Mouse (Mus musculus) forebrain, embryonic 16.5 days (tissue): ENCODE measurements around the gene Azi2. TPM values are rescaled to one million over a fixed set of nuclear protein-coding genes. Genes with fewer than 3 reads are reported as not detected.

Source experiments
- ATAC-seq: fragments of 200-750 bp; cut with Nextera tagmentation; 2 replicates; pipeline ENCODE4 v1.8.0; 2017; ENCODE audit warnings: mild to moderate bottlenecking, moderate library complexity
- H3K27ac ChIP-seq: fragments of 300-500 bp; sonication (generic); 2 replicates; pipeline ENCODE4 v1.5.1; 2014; ENCODE audit warnings: low read length, control low read depth
- H3K27me3 ChIP-seq: fragments of 300-500 bp; sonication (generic); replicated peaks from 2 replicates; pipeline ENCODE4 v1.6.1; 2014; ENCODE audit warnings: low read length; ENCODE audit not compliant: control insufficient read depth, insufficient read depth
- H3K36me3 ChIP-seq: fragments of 300-500 bp; sonication (generic); 2 replicates; pipeline ENCODE4 v1.6.1; 2014; ENCODE audit not compliant: control insufficient read depth, insufficient read depth
- H3K4me1 ChIP-seq: fragments of 300-500 bp; sonication (generic); replicated peaks from 2 replicates; pipeline ENCODE4 v1.6.1; 2014; ENCODE audit warnings: low read length; ENCODE audit not compliant: control insufficient read depth, insufficient read depth
- H3K4me2 ChIP-seq: fragments of 300-500 bp; sonication (generic); 2 replicates; pipeline ENCODE4 v1.6.1; 2014; ENCODE audit warnings: mild to moderate bottlenecking, low read length, control low read depth
- H3K4me3 ChIP-seq: fragments of 300-500 bp; sonication (generic); replicated peaks from 2 replicates; pipeline ENCODE4 v1.5.1; 2014; ENCODE audit warnings: mild to moderate bottlenecking, low read length, control low read depth
- H3K9ac ChIP-seq: fragments of 300-500 bp; sonication (generic); replicated peaks from 2 replicates; pipeline ENCODE4 v1.6.1; 2014; ENCODE audit warnings: low read depth, low read length, control low read depth
- H3K9me3 ChIP-seq: fragments of 300-500 bp; sonication (generic); 2 replicates; pipeline ENCODE4 v1.6.1; 2016; ENCODE audit warnings: low read length; ENCODE audit not compliant: control insufficient read depth
- WGBS: fragments of 180-500 bp; shearing (Covaris S2); extraction: QIAGEN DNeasy Blood & Tissue Kit; methylation state at CpG from one replicate; pipeline ENCODE4 v1.1.7; 2014; 5-methylcytosine and 5-hydroxymethylcytosine counted together
- microRNA-seq: library from miRNA; unstranded; fragments of <30 nt; microRNA quantifications from one replicate; pipeline ENCODE4, GENCODE M21; 2017
- polyA plus RNA-seq: library from polyadenylated mRNA; unstranded; fragments of >200 nt; fragmentation: Nextera tagmentation; extraction: Ambion mirVana; gene quantifications from 2 replicates; pipeline ENCODE4 v1.2.1, GENCODE M21; 2015

Azi2 gene
- polyA plus RNA-seq, 1 experiment from 2014 or later = 87.2 TPM

GRCm38 (mm10) chr9:118109697-118110359 is 69.5 kb downstream of the Azi2 start:
- Histone ChIP-seq H3K27ac (no peak overlapping the region), H3K4me2 (no peak overlapping the region), H3K9me3 (no peaks in the 10 kb centered on the region), H3K9ac (no peak overlapping the region), H3K27me3 (no peaks in the 10 kb centered on the region), H3K4me3 (no peak overlapping the region), H3K36me3 (no peaks in the 10 kb centered on the region), H3K4me1 (peaks cover 9% of the 10 kb centered on the region)
- no peak for ATAC-seq
- WGBS = 80% methylated on average over 7 of the region's 7 CpGs

DNA sequence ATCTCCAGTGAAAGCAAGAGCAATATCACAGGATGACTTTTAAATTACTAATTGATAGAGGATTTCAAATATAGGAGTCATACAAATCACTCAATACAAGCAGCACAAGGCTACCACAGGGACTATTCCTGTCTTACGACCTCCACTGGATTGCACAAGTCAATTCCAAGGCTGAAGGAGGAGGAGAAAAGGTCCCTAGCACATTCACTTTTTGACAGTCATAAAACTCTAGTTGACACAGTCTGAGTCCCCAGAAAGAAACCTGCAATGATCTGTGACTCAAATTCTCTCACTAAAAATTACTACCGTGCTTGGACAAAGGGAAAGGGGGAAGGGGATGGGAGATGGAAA is 70.0 kb downstream of the Azi2 start:
- no peak overlapping the region for H3K27ac ChIP-seq
- no peaks in the 10 kb centered on the region for H3K27me3 ChIP-seq
- WGBS = 63% methylated on average over 2 of the region's 2 CpGs
- H3K36me3 ChIP-seq = no peaks in the 10 kb centered on the region
- ATAC-seq = no peak
- no peak overlapping the region for H3K4me2 ChIP-seq
- no peaks in the 10 kb centered on the region for H3K9me3 ChIP-seq
- peaks cover 9% of the 10 kb centered on the region for H3K4me1 ChIP-seq
- no peak overlapping the region for H3K4me3 ChIP-seq
- no peak overlapping the region for H3K9ac ChIP-seq

Small RNA genes lying within 50 kb of the gene (microRNA-seq; reads per million reads assigned to microRNA genes)
- not detected for gene Gm22008

Other genes with a start within 250 kb of the Azi2 start
- gene Cmc1, start 109.7 kb downstream of the Azi2 start, polyA plus RNA-seq = 37.8 and 40.0 TPM in 2 replicates